Mouse (Mus musculus) C2C12 (cell line): ENCODE results near the gene Styk1.

ENCODE experiments used
- CTCF ChIP-seq: IDR thresholded peaks from one replicate; pipeline ENCODE4 v1.5.1; 2011; ENCODE audit not compliant: control insufficient read depth, insufficient read depth, insufficient read length
- MYOD1 ChIP-seq: IDR thresholded peaks from one replicate; pipeline ENCODE4 v1.6.1; 2011; ENCODE audit warnings: low read depth; ENCODE audit not compliant: control insufficient read depth, insufficient read length
- MYOG ChIP-seq: IDR thresholded peaks from one replicate; pipeline ENCODE4 v1.6.1; 2011; ENCODE audit not compliant: control insufficient read depth, insufficient read length; ENCODE audit errors: extremely low read depth
- USF1 ChIP-seq: IDR thresholded peaks from one replicate; pipeline ENCODE4 v1.6.1; 2011; ENCODE audit warnings: low read depth, mild to moderate bottlenecking, control low read depth, moderate library complexity

DNA sequence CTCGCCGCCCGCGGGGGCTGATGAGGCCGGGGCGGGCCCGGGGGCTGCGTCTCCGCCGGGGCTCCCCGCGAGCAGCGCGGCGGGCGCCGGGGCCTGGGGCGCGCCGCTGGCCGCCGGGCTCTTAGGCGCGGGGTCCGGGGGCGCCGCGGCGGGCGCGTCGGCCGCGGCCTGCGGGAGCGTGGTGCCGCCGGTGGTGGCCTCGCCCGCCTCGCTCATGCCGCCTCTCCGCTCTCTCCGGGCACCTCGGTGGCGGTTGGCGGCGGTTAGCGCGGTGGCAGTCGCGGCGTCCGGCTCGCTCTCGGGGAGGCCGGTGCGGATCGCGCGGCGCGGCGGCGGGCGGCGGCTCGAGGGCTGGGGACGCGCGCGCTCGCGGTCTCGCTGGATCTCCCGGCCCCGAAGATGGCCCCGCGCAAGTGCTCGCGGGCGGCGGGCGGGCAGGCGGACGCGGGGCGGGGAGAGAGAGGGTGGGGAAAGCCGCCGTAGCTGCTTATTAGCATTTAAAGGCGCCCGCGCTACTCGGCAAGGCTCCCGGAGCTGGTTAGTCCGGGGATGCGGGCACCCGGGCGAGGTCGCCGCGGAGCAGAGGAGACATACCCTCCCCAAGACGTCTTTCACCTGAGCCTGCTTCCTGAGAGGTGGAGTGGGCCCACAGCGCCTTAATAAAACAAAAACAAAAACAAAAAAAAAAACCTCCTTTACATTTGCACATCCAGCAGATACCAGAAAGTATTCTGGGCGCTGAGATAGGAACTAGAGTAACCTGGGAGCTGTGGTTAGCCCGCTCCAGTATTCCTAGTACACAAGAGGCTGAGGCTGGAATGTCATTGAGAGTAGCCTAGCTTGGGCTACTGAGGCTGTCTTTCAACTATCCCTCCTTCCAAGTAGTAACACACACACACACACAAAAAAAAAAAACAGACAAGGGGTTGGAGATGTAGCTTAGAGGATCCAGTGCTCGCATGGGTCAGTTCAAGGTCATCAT, 34.9 kb upstream of the Styk1 start, which contains the start of gene Ybx3:
- TF ChIP-seq CTCF, result no peak
- no peak for TF ChIP-seq MYOD1
- no peak for TF ChIP-seq MYOG
- no peak for TF ChIP-seq USF1
